Mouse (Mus musculus) liver, embryonic 14.5 days (tissue): ENCODE measurements at regions not wholly inside any gene's neighbourhood (a gene's known extent, or its start where the extent isn't known, plus 50 kb on each side); places are given as distances from the start of the nearest gene placed in this dataset.

Experiments used
- ATAC-seq: fragments of 200-750 bp; cut with Nextera tagmentation; 2 replicates; pipeline ENCODE4 v1.8.0; 2017; ENCODE audit warnings: moderate number of reproducible peaks, mild to moderate bottlenecking, moderate library complexity; ENCODE audit not compliant: insufficient read depth
- DNase-seq, 3 experiments: peaks; one replicate each; pipeline ENCODE4 v3.0.0-alpha.2; 2012 to 2013; ENCODE audit warnings: low read depth in 3 of 3, low spot score in 3 of 3
- H3K27ac ChIP-seq: fragments of 300-500 bp; sonication (generic); 2 replicates; pipeline ENCODE4 v1.5.1; 2014; ENCODE audit warnings: moderate library complexity, mild to moderate bottlenecking, control low read depth, inconsistent platforms
- H3K27me3 ChIP-seq: fragments of 300-500 bp; sonication (generic); 2 replicates; pipeline ENCODE4 v1.6.1; 2014; ENCODE audit warnings: mild to moderate bottlenecking, low read length, moderate library complexity; ENCODE audit not compliant: control insufficient read depth, insufficient read depth
- H3K36me3 ChIP-seq: fragments of 300-500 bp; sonication (generic); replicated peaks from 2 replicates; pipeline ENCODE4 v1.6.1; 2014; ENCODE audit warnings: low read depth; ENCODE audit not compliant: control insufficient read depth, insufficient read depth
- H3K4me1 ChIP-seq, 2 experiments: fragments of 200-500 bp in 1 of 2; fragments of 300-500 bp in 1 of 2; sonication (generic) in 1 of 2; replicated peaks; 2 replicates each; pipeline ENCODE4 v1.6.1; 2012 to 2014; ENCODE audit warnings: antibody characterized with exemption in 1 of 2, inconsistent platforms in 1 of 2, low read length in 1 of 2; ENCODE audit not compliant: control insufficient read depth in 2 of 2, insufficient read depth in 2 of 2
- H3K4me2 ChIP-seq: fragments of 300-500 bp; sonication (generic); 2 replicates; pipeline ENCODE4 v1.6.1; 2014; ENCODE audit warnings: low read depth, mild to moderate bottlenecking, control low read depth, moderate library complexity
- H3K4me3 ChIP-seq, 2 experiments: fragments of 200-500 bp in 1 of 2; fragments of 300-500 bp in 1 of 2; sonication (generic) in 1 of 2; 2 replicates each; pipeline ENCODE4 v1.5.1; 2012 to 2014; ENCODE audit warnings: low read depth in 2 of 2, low read length in 2 of 2, mild to moderate bottlenecking in 2 of 2, control low read depth in 1 of 2, inconsistent platforms in 1 of 2, moderate library complexity in 1 of 2; ENCODE audit not compliant: insufficient read depth in 1 of 2
- H3K9ac ChIP-seq: fragments of 300-500 bp; sonication (generic); replicated peaks from 2 replicates; pipeline ENCODE4 v1.6.1; 2014; ENCODE audit warnings: mild to moderate bottlenecking, control low read depth, moderate library complexity
- H3K9me3 ChIP-seq: fragments of 300-500 bp; sonication (generic); 2 replicates; pipeline ENCODE4 v1.6.1; 2016; ENCODE audit warnings: low read length, mixed read lengths; ENCODE audit not compliant: control insufficient read depth
- CTCF ChIP-seq: IDR thresholded peaks from 2 replicates; pipeline ENCODE4 v1.5.1; 2016; ENCODE audit warnings: antibody characterized with exemption, low read depth, control low read depth
- EP300 ChIP-seq: IDR thresholded peaks from 2 replicates; pipeline ENCODE4 v1.6.1; 2016; ENCODE audit warnings: antibody characterized with exemption, low read depth
- WGBS: fragments of 180-500 bp; shearing (Covaris S2); extraction: QIAGEN DNeasy Blood & Tissue Kit; methylation state at CpG from one replicate; pipeline ENCODE4 v1.1.7; 2014; ENCODE audit not compliant: insufficient replicate concordance; 5-methylcytosine and 5-hydroxymethylcytosine counted together

DNA sequence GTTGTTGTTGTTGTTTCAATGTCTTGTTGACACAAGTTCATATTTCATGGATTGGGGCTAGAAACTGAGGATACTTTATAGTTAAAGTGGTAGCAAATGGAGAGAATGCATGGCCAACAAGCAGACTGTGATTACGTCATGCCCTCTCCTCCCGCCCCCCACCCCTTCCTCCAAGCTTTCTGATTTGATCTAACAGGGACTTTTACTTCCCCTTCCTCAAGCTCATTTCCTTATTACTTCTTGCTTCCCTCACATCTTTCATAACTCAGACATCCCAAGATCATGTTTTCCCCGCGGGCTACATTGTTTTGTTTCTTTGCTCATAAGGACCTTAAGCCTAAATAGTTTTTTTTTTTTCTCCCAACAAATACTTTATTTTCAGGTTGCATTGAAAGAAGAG lies 437.5 kb upstream of the Zeb2 start:
- TF ChIP-seq EP300 (no peak), CTCF (no peak)
- H3K27ac ChIP-seq: no peak overlapping the region
- no peak overlapping the region for H3K4me3 ChIP-seq
- no peaks in the 10 kb centered on the region for H3K36me3 ChIP-seq
- no peaks in the 10 kb centered on the region for H3K27me3 ChIP-seq
- no peaks in the 10 kb centered on the region for H3K4me1 ChIP-seq
- no peaks in the 10 kb centered on the region for H3K9me3 ChIP-seq
- no peak overlapping the region for H3K9ac ChIP-seq
- WGBS: 68% methylated on average over 4 of the region's 4 CpGs
- ATAC-seq: no peak
- no peak overlapping the region for H3K4me2 ChIP-seq
- no peak for DNase-seq

DNA sequence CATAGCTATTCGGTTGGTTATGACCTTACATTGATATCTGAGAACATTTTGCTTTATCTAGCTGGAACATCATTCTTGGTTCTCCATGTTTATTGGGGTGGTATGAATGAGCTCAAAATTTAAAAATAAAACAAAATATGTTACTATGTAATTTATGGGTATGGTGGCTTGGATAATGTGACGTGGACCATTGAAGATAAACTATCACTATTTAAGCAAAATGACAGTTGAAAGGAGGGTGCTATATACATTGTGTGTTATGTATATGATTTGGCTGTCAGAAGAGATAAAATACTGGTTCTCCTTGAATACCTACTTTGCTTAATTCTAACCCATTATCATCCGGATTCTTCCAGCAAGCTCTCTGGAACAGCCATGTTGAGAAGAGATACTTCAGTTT lies 424.2 kb upstream of the Zeb2 start:
- H3K4me2 ChIP-seq: no peak overlapping the region
- no peak overlapping the region for H3K4me3 ChIP-seq
- no peak overlapping the region for H3K27ac ChIP-seq
- H3K36me3 ChIP-seq: no peaks in the 10 kb centered on the region
- H3K9ac ChIP-seq: no peak overlapping the region
- no peak for DNase-seq
- 56% methylated on average over 3 of the region's 3 CpGs for WGBS
- H3K9me3 ChIP-seq: no peaks in the 10 kb centered on the region
- no peaks in the 10 kb centered on the region for H3K27me3 ChIP-seq
- H3K4me1 ChIP-seq: no peaks in the 10 kb centered on the region
- ATAC-seq: no peak
- TF ChIP-seq EP300 (0 out of 2 replicates have a peak, but pooled peaks have one; percentile 24), CTCF (no peak)

DNA sequence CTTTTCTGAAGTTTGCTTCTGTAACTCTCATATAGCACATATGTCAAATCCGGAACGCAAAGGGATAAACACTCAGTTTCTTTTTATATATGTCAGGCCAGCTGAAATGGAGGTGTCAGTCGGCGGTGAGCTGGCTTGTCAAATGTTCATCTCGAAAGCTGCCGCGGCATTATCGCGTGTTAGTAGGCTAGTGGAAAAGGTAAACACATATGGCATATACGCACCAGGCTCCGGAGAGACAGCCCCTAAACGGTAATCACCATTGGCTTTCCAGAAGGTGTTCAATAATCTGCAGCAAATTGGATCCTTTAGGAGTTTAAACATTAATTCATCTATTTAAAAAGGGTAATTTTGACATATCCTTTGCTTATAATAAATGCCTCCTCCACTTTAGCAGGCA lies 421.8 kb upstream of the Zeb2 start:
- ATAC-seq: no peak
- H3K36me3 ChIP-seq: no peaks in the 10 kb centered on the region
- no peak for DNase-seq
- H3K4me2 ChIP-seq: no peak overlapping the region
- TF ChIP-seq CTCF: no peak
- TF ChIP-seq EP300: no peak
- no peak overlapping the region for H3K9ac ChIP-seq
- 87% methylated on average over 12 of the region's 12 CpGs for WGBS
- no peaks in the 10 kb centered on the region for H3K4me1 ChIP-seq
- H3K4me3 ChIP-seq: no peak overlapping the region
- H3K9me3 ChIP-seq: no peaks in the 10 kb centered on the region
- H3K27me3 ChIP-seq: no peaks in the 10 kb centered on the region
- no peak overlapping the region for H3K27ac ChIP-seq

DNA sequence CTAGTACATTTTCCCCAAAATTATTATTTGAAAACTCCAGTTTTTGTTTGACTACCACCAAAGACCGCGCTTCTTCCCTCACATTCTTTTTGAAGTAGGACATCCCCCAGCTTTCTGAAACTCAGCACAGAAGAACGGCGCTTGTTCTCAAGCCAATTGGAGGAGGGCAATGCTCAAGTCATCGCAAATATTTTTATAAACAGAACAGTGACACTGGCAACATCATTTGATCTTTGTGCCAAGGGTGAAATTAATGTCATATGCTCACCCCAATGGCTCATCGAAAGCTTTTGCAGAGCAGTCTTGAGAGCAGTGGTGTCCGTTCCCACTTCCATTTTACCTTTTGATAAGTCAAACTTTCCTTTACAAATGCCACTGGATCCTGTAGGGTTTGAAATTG lies 420.5 kb upstream of the Zeb2 start:
- DNase-seq (no peak), ATAC-seq (no peak)
- TF ChIP-seq CTCF (no peak), EP300 (no peak)
- no peak overlapping the region for H3K9ac ChIP-seq
- H3K36me3 ChIP-seq: no peaks in the 10 kb centered on the region
- no peaks in the 10 kb centered on the region for H3K27me3 ChIP-seq
- no peaks in the 10 kb centered on the region for H3K4me1 ChIP-seq
- H3K27ac ChIP-seq: no peak overlapping the region
- no peak overlapping the region for H3K4me2 ChIP-seq
- 73% methylated on average over 7 of the region's 7 CpGs for WGBS
- H3K4me3 ChIP-seq: no peak overlapping the region
- no peaks in the 10 kb centered on the region for H3K9me3 ChIP-seq

DNA sequence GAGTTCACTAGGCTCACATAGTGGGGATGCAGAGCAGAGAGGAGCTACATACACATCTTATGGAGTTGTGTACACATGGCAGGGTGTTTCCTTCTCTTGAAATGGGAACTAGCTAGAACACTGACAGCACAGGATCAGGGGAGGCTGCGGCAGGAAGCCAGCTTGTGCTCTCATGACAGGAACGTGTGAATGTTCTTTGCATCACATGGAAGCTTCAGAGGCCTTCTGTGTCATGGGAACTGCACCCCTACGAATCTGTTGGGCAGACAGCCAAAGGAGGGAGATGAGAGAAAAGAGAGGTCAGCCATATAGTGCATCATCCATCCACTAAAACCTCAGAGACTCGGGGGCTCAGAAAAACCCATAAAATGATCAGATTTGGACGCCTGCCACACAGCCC lies 417.6 kb upstream of the Zeb2 start:
- DNase-seq (no peak), ATAC-seq (no peak)
- Histone ChIP-seq H3K9me3 (no peaks in the 10 kb centered on the region), H3K4me1 (no peaks in the 10 kb centered on the region), H3K9ac (no peak overlapping the region), H3K4me2 (no peak overlapping the region), H3K4me3 (no peak overlapping the region), H3K36me3 (no peaks in the 10 kb centered on the region), H3K27me3 (no peaks in the 10 kb centered on the region), H3K27ac (no peak overlapping the region)
- no peak for TF ChIP-seq CTCF
- no peak for TF ChIP-seq EP300
- WGBS: 49% methylated on average over 5 of the region's 5 CpGs
